Mouse (Mus musculus): ENCODE data around the gene Grik3. TPM values are rescaled to one million over a fixed set of nuclear protein-coding genes. Genes with fewer than 3 reads are reported as not detected.
A peak's percentile ranks its signal among the peaks of the same experiment; 100 is the strongest.

Grik3 gene
- polyA plus RNA-seq, 1 experiment from 2014 or later, result 3.3 TPM

- H3K9me3 ChIP-seq, result no peaks in the 10 kb centered on the region
- H3K36me3 ChIP-seq, result no peaks in the 10 kb centered on the region; the same call in 1 of the 2 replicates
- no peak overlapping the region for H3K27ac ChIP-seq
- H3K4me1 ChIP-seq, result peaks cover 9% of the 10 kb centered on the region
- ATAC-seq (ENCODE audit: low FRiP score, low read depth), result no peak
- no peak overlapping the region for H3K4me3 ChIP-seq
- no peak overlapping the region for H3K4me2 ChIP-seq (replicated peaks)
- H3K9ac ChIP-seq, result no peak overlapping the region
- 84% methylated on average over 13 of the region's 13 CpGs for WGBS
- H3K27me3 ChIP-seq (replicated peaks), result no peaks in the 10 kb centered on the region; the same call in 1 of the 2 replicates
Observed at GRCm38 (mm10) chr4:125637364-125637763, 146.9 kb downstream of the Grik3 start.

- H3K36me3 ChIP-seq, result no peaks in the 10 kb centered on the region; the same call in 1 of the 2 replicates
- H3K27me3 ChIP-seq (replicated peaks), result no peaks in the 10 kb centered on the region; the same call in 1 of the 2 replicates
- no peak overlapping the region for H3K4me3 ChIP-seq
- no peak for ATAC-seq (ENCODE audit: low FRiP score, low read depth)
- H3K4me1 ChIP-seq, result peaks cover 21% of the 10 kb centered on the region
- no peaks in the 10 kb centered on the region for H3K9me3 ChIP-seq
- no peak overlapping the region for H3K27ac ChIP-seq
- WGBS, result 90% methylated on average over 9 of the region's 9 CpGs
- H3K9ac ChIP-seq, result no peak overlapping the region
- H3K4me2 ChIP-seq (replicated peaks), result no peak overlapping the region
Observed at GRCm38 (mm10) chr4:125640520-125640919, 150.0 kb downstream of the Grik3 start.

- Histone ChIP-seq H3K4me3 (no peak overlapping the region), H3K9me3 (no peaks in the 10 kb centered on the region), H3K36me3 (no peaks in the 10 kb centered on the region; the same call in 1 of the 2 replicates), H3K27me3 (replicated peaks) (no peaks in the 10 kb centered on the region; the same call in 1 of the 2 replicates), H3K27ac (no peak overlapping the region), H3K9ac (no peak overlapping the region), H3K4me2 (replicated peaks) (no peak overlapping the region), H3K4me1 (peaks cover 22% of the 10 kb centered on the region)
- 89% methylated on average over 15 of the region's 15 CpGs for WGBS
- ATAC-seq (ENCODE audit: low FRiP score, low read depth), result no peak
Observed at GRCm38 (mm10) chr4:125640921-125641663, 150.6 kb downstream of the Grik3 start.

- ATAC-seq (ENCODE audit: low FRiP score, low read depth), result 0 out of 2 replicates have a peak, but pooled peaks have one; percentile 31
- 61% methylated on average over 23 of the region's 23 CpGs for WGBS
- Histone ChIP-seq H3K27me3 (replicated peaks) (no peaks in the 10 kb centered on the region), H3K27ac (no peak overlapping the region), H3K4me2 (replicated peaks) (no peak overlapping the region), H3K9ac (no peak overlapping the region), H3K9me3 (no peaks in the 10 kb centered on the region), H3K4me3 (no peak overlapping the region), H3K4me1 (peaks cover 18% of the 10 kb centered on the region), H3K36me3 (no peaks in the 10 kb centered on the region; the same call in 1 of the 2 replicates)
Observed at GRCm38 (mm10) chr4:125644581-125645568, 154.4 kb downstream of the Grik3 start.

GRCm38 (mm10) chr4:125651676-125652246 lies 161.3 kb downstream of the Grik3 start:
- no peak overlapping the region for H3K9ac ChIP-seq
- peak overlapping the region; percentile 38 for H3K4me2 ChIP-seq (replicated peaks)

GRCm38 (mm10) chr4:125656031-125656430 lies 165.5 kb downstream of the Grik3 start:
- 0 out of 2 replicates have a peak, but pooled peaks cover 3% of the 10 kb centered on the region for H3K27me3 ChIP-seq (replicated peaks)
- ATAC-seq (ENCODE audit: low FRiP score, low read depth), result no peak
- peaks cover 12% of the 10 kb centered on the region for H3K4me1 ChIP-seq
- no peak overlapping the region for H3K4me2 ChIP-seq (replicated peaks)
- H3K4me3 ChIP-seq, result no peak overlapping the region
- no peaks in the 10 kb centered on the region for H3K9me3 ChIP-seq
- no peaks in the 10 kb centered on the region for H3K36me3 ChIP-seq
- no peak overlapping the region for H3K27ac ChIP-seq
- 66% methylated on average over 19 of the region's 19 CpGs for WGBS
- no peak overlapping the region for H3K9ac ChIP-seq

More at GRCm38 (mm10) chr4:125651676-125652246, 161.3 kb downstream of the Grik3 start:
- Histone ChIP-seq H3K36me3 (no peaks in the 10 kb centered on the region), H3K27ac (no peak overlapping the region), H3K4me3 (no peak overlapping the region), H3K9me3 (no peaks in the 10 kb centered on the region), H3K4me1 (peaks cover 12% of the 10 kb centered on the region), H3K27me3 (replicated peaks) (no peaks in the 10 kb centered on the region)
- peak; percentile 61 for ATAC-seq (ENCODE audit: low FRiP score, low read depth)
- WGBS, result 36% methylated on average over 24 of the region's 24 CpGs

GRCm38 (mm10) chr4:125658376-125658775 lies 167.9 kb downstream of the Grik3 start:
- H3K4me3 ChIP-seq, result no peak overlapping the region
- 68% methylated on average over 8 of the region's 8 CpGs for WGBS
- 0 out of 2 replicates have a peak, but pooled peaks cover 3% of the 10 kb centered on the region for H3K27me3 ChIP-seq (replicated peaks)
- no peak for ATAC-seq (ENCODE audit: low FRiP score, low read depth)
- H3K4me2 ChIP-seq (replicated peaks), result no peak overlapping the region
- no peaks in the 10 kb centered on the region for H3K36me3 ChIP-seq
- H3K27ac ChIP-seq, result no peak overlapping the region
- peaks cover 12% of the 10 kb centered on the region for H3K4me1 ChIP-seq
- no peaks in the 10 kb centered on the region for H3K9me3 ChIP-seq
- no peak overlapping the region for H3K9ac ChIP-seq

- Histone ChIP-seq H3K4me1 (peaks cover 31% of the 10 kb centered on the region), H3K4me2 (replicated peaks) (no peak overlapping the region), H3K9ac (no peak overlapping the region), H3K27me3 (replicated peaks) (0 out of 2 replicates have a peak, but pooled peaks cover 3% of the 10 kb centered on the region), H3K27ac (no peak overlapping the region), H3K9me3 (no peaks in the 10 kb centered on the region), H3K4me3 (no peak overlapping the region), H3K36me3 (no peaks in the 10 kb centered on the region)
- ATAC-seq (ENCODE audit: low FRiP score, low read depth), result no peak
- WGBS, result 89% methylated on average over 6 of the region's 6 CpGs
Observed at GRCm38 (mm10) chr4:125661982-125662381, 171.5 kb downstream of the Grik3 start.

GRCm38 (mm10) chr4:125663262-125663661 lies 172.8 kb downstream of the Grik3 start:
- H3K27me3 ChIP-seq (replicated peaks), result 0 out of 2 replicates have a peak, but pooled peaks cover 3% of the 10 kb centered on the region
- 44% methylated on average over 8 of the region's 8 CpGs for WGBS
- no peaks in the 10 kb centered on the region for H3K9me3 ChIP-seq
- no peak overlapping the region for H3K27ac ChIP-seq
- no peaks in the 10 kb centered on the region for H3K36me3 ChIP-seq
- H3K9ac ChIP-seq, result no peak overlapping the region
- peaks cover 31% of the 10 kb centered on the region for H3K4me1 ChIP-seq
- no peak for ATAC-seq (ENCODE audit: low FRiP score, low read depth)
- no peak overlapping the region for H3K4me3 ChIP-seq
- no peak overlapping the region for H3K4me2 ChIP-seq (replicated peaks)

- Histone ChIP-seq H3K4me1 (peaks cover 31% of the 10 kb centered on the region), H3K4me3 (no peak overlapping the region), H3K4me2 (replicated peaks) (no peak overlapping the region), H3K27ac (no peak overlapping the region), H3K9ac (no peak overlapping the region), H3K9me3 (no peaks in the 10 kb centered on the region), H3K36me3 (no peaks in the 10 kb centered on the region), H3K27me3 (replicated peaks) (no peaks in the 10 kb centered on the region)
- 84% methylated on average over 5 of the region's 5 CpGs for WGBS
- ATAC-seq (ENCODE audit: low FRiP score, low read depth), result no peak
Observed at GRCm38 (mm10) chr4:125665955-125666354, 175.5 kb downstream of the Grik3 start.

GRCm38 (mm10) chr4:125682007-125682406 lies 191.5 kb downstream of the Grik3 start:
- 74% methylated on average over 13 of the region's 13 CpGs for WGBS

More at GRCm38 (mm10) chr4:125682007-125682406, 191.5 kb downstream of the Grik3 start:
- no peak for ATAC-seq (ENCODE audit: low FRiP score, low read depth)
- Histone ChIP-seq H3K36me3 (no peaks in the 10 kb centered on the region), H3K4me2 (replicated peaks) (no peak overlapping the region), H3K27ac (no peak overlapping the region), H3K9me3 (no peaks in the 10 kb centered on the region), H3K4me3 (no peak overlapping the region), H3K4me1 (no peaks in the 10 kb centered on the region), H3K27me3 (replicated peaks) (no peaks in the 10 kb centered on the region), H3K9ac (no peak overlapping the region)
